Mouse (Mus musculus) cerebellum, postnatal 36 days (tissue): ENCODE data around the gene Itgb3.

Experiments
- DNase-seq, 2 experiments: peaks; one replicate each; pipeline ENCODE4 v3.0.0; 2021 to 2022; ENCODE audit warnings: mixed read lengths in 2 of 2

Gene Itgb3

GRCm38 (mm10) chr11:104622040-104622962 is 14.5 kb downstream of the Itgb3 start:
- DNase-seq = no peak

GRCm38 (mm10) chr11:104624791-104625391 is 17.1 kb downstream of the Itgb3 start:
- DNase-seq = peak; percentile 71 to 72

- DNase-seq = no peak
Observed at GRCm38 (mm10) chr11:104625453-104626402, 17.9 kb downstream of the Itgb3 start.

- no peak for DNase-seq
Observed at GRCm38 (mm10) chr11:104626635-104627034, 18.8 kb downstream of the Itgb3 start.

GRCm38 (mm10) chr11:104627616-104628301 is 20.0 kb downstream of the Itgb3 start:
- no peak for DNase-seq

- no peak for DNase-seq
Observed at GRCm38 (mm10) chr11:104628566-104628965, 20.8 kb downstream of the Itgb3 start.

GRCm38 (mm10) chr11:104630185-104630835 is 22.5 kb downstream of the Itgb3 start:
- peak; percentile 86 to 88 for DNase-seq

- DNase-seq = no peak
Observed at GRCm38 (mm10) chr11:104631306-104631705, 23.5 kb downstream of the Itgb3 start.

- no peak for DNase-seq
Observed at GRCm38 (mm10) chr11:104637010-104637409, 29.2 kb downstream of the Itgb3 start.

- DNase-seq = no peak
Observed at GRCm38 (mm10) chr11:104638006-104638405, 30.2 kb downstream of the Itgb3 start.

GRCm38 (mm10) chr11:104638906-104639305 is 31.1 kb downstream of the Itgb3 start:
- no peak for DNase-seq

GRCm38 (mm10) chr11:104639634-104640033 is 31.8 kb downstream of the Itgb3 start:
- DNase-seq = no peak

GRCm38 (mm10) chr11:104640894-104641293 is 33.1 kb downstream of the Itgb3 start:
- DNase-seq = no peak

- DNase-seq = no peak
Observed at GRCm38 (mm10) chr11:104643236-104643635, 35.4 kb downstream of the Itgb3 start.

- no peak for DNase-seq
Observed at GRCm38 (mm10) chr11:104645402-104645801, 37.6 kb downstream of the Itgb3 start.

- no peak for DNase-seq
Observed at GRCm38 (mm10) chr11:104646173-104646572, 38.4 kb downstream of the Itgb3 start.

GRCm38 (mm10) chr11:104646611-104647010 is 38.8 kb downstream of the Itgb3 start:
- DNase-seq = no peak

GRCm38 (mm10) chr11:104647188-104647867 is 39.5 kb downstream of the Itgb3 start:
- DNase-seq = no peak

- peak; percentile 32 to 36 for DNase-seq
Observed at GRCm38 (mm10) chr11:104648571-104648970, 40.8 kb downstream of the Itgb3 start.

GRCm38 (mm10) chr11:104660599-104660998 is 52.8 kb downstream of the Itgb3 start:
- DNase-seq = no peak

- no peak for DNase-seq
Observed at GRCm38 (mm10) chr11:104661106-104661505, 53.3 kb downstream of the Itgb3 start.
